Mouse (Mus musculus) right cerebral cortex, adult 2 months (tissue): ENCODE results near the gene Syna.

Source experiments
- DNase-seq, 2 experiments: peaks; one replicate each; pipeline ENCODE4 v3.0.0; 2021 to 2022; ENCODE audit warnings: low spot score in 2 of 2

Syna gene

GRCm38 (mm10) chr5:134560071-134560449 lies at the start of gene Syna:
TSS of gene Syna (minus strand) at chr5:134560171.
- DNase-seq, result no peak

GRCm38 (mm10) chr5:134607121-134607520 lies 47.1 kb upstream of the Syna start:
- no peak for DNase-seq

- DNase-seq, result no peak
These were observed 46.3 kb upstream of the Syna start for GRCm38 (mm10) chr5:134606314-134606713.

GRCm38 (mm10) chr5:134604376-134604775 lies 44.4 kb upstream of the Syna start:
- no peak for DNase-seq

DNA sequence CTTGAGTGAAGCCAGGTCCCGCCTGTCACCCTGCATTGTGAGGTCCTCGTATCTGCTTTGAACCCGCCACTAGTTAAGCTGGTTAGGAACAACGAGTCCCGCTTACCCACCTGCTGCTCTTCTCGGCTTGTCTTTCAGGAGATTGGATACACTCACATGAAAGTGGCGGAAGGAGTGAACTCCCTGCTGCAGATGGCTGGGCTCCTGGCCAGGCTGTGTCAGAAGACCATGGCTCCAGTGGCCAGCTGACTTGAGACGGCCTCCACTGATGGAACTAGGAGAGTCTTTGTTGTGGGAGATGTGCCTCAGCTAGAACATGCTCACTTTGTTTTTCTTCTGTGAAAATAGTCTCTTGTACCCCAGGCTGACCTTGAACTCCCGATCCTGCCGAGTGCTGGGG lies 37.7 kb upstream of the Syna start:
- DNase-seq, result no peak

- no peak for DNase-seq
These were observed 33.1 kb upstream of the Syna start for GRCm38 (mm10) chr5:134593093-134593492.

GRCm38 (mm10) chr5:134592026-134592581 lies 32.1 kb upstream of the Syna start:
- DNase-seq, result no peak

GRCm38 (mm10) chr5:134589900-134590299 lies 29.9 kb upstream of the Syna start:
- no peak for DNase-seq

DNA sequence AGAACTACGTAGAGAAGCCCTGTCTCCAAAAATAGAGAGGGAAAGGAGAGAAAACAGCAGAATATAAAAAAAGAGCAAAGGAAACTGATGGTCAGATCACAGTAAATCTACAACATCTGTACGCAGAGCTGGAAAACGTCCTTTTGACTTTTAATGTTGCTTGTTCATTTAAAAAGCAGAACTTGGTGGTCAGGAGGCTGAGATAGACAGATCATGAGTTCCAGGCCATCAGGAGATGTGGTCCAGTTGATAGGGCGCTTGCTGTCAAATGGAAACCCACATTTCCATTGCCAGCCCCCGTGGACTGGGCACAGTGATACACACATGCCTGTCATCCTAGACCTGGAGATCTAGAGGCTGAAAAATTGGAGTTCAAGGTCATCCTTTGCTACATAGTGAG lies 24.8 kb upstream of the Syna start:
- no peak for DNase-seq

DNA sequence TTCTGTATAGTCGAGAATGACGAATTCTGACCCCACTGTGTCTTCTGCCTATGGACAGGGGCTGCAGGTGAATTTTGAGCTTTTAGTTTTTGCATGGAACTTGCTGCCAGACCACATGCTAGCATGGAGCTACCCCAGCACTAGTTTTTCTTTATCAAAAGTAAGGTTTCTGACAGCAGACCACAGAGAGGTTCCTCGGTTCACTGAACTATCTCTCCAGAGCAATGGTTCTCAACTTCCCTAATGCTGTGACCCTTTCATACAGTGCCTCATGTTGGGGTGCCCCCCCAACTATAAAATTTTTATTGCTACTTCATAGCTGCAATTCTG lies 23.9 kb upstream of the Syna start:
- DNase-seq, result no peak

DNA sequence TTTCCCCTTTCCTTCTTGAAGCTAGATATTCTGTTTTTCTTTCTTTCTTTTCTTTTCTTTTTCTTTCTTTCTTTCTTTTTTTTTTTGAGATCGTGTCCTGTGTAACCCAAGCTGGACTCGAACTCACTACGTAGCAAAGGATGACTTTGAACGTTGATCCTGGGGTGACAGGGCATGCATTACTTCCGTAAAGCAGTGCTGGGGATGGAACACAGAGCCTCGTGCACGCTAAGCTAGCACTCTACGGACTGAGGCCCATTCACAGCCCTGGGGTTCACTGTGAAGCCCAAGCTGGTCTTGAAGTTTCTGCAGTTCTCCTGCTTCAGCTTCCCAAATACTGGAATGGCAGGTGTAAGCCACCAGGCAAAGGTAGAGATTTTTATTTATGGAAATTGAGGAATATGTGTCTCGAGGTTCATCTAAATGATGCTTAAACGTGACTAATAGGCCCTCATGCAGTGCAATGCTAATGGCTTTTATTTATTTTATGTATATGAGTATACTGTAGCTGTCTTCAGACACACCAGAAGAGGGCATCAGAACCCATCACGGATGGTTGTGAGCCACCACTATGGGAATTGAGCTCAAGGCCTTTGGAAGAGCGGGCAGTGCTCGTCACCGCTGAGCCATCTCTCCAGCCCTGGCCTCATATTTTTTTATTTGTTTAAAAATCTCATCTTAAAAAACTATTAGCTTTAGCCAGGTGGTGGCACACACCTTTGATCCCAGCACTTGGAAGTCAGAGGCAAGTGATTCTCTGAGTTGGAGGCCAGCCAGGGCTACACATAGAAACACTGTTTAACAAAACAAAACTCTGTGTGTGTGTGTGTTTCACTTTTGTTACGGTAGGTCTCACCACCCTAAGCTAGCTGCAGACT lies 23.3 kb upstream of the Syna start:
- DNase-seq, result no peak

GRCm38 (mm10) chr5:134582221-134582907 lies 22.4 kb upstream of the Syna start:
- DNase-seq, result peak; percentile 98 to 99

DNA sequence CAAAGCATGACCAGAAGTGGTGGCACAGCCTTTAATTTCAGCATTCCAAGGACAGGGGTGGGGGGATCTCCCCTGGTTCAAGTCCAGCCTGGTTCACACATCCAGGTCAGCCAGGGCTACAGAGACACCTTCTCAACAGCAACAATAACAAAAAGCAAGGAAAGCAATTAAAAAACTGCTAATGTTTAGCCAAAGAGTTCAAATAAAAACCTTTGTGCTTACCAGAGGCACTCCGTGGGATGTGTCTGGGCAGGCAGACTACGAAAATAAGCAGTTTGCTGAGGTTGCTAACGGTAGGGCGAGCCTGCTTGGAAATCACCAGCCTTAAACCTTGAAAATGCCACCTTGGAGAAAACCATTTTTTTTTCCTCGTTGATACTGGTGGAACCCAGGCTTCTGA lies 21.2 kb upstream of the Syna start, which contains the start of gene Rfc2:
TSS of gene Rfc2 (plus strand) at position 221 of the 400 bp plus-strand sequence.
- no peak for DNase-seq

DNA sequence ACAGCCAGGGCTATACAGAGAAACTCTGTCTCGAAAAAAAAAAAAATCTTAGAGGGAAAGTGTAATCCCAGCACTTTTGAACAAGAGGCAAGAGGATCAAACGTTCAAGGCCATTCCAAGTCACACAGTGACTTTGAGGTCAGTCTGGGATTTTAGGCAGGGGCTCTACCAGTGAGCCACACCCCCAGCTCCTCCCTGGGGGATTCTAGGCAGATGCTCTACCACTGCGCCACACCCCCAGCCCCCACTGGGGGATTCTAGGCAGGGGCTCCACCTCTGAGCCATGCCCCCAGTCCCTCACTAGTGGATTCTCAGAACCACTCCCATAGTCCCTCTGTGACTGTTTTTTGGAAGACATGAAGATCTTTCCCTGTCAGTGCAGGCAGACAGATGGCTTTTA lies 19.2 kb upstream of the Syna start:
- DNase-seq, result no peak

- no peak for DNase-seq
These were observed 17.6 kb upstream of the Syna start for GRCm38 (mm10) chr5:134577534-134577933.

- no peak for DNase-seq
These were observed 16.7 kb upstream of the Syna start for GRCm38 (mm10) chr5:134576517-134577220.

DNA sequence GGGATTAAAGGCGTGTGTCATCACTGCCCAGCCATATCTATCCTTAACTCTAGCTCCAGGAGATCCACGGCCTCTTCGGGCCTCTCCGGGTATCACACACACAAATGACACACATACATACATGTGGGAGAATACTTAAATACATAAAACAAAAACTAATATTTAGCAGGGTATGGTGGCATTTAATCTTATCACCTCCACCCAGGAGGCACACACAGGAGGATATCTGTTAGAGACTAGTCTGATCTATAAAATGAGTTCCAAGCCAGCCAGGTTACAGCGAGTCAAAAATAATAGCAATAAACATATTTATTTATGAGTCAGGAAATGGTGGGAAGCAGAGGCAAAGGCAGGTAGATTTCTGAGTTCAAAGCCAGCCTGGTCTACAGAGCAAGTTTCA lies 15.9 kb upstream of the Syna start:
- no peak for DNase-seq

- DNase-seq, result no peak
These were observed 12.7 kb upstream of the Syna start for GRCm38 (mm10) chr5:134572508-134573214.

- DNase-seq, result peak in 1 of 2 experiments; percentile 48
These were observed 11.9 kb upstream of the Syna start for GRCm38 (mm10) chr5:134571730-134572507.

DNA sequence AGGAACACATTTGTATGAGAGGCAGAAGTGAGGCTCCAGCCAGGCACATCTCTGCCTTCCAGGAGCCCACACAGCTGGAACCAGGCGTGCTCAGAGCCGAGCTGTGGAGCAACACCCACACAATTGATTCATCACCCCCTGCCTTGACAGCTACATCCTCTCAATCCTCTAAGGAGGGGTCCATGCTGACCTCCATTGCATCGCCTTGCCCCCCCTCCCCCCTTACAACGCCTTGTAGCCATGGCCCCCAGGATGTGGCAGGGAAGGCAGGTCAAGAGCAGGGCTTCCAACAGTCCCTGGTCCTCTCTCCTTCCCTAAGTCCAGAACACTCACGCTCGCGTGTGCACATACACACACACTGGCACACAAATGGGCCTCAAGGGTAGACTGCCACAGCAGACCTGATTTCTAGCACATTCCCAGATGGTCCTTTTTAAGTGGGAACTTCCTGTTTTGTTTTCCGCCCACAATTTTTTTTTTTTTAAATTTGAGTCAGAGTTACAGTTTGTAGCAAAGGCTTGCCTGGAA lies 9.1 kb upstream of the Syna start:
- DNase-seq, result no peak

DNA sequence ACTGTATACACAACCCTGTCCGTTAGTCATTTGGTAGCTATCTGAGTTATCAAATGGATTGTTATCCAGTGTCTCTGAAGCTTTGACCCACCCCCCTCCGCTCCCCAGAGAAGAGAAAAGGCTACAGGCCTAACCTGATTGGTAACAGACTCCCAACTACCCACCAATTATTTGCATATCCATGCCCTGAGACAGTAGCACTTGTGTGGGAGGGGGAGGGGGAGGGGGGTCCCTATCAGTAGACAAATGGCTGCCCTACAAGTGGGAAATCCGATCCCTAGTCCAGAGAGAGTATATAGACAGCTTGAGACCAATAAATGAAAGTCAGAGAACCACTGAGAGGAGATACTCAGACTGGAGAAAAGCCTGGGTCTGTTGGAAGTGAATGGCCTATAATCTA lies 8.1 kb upstream of the Syna start:
- DNase-seq, result no peak
